26 mouse cellular contexts compared by ENCODE assay signal in the genomic region with DNA sequence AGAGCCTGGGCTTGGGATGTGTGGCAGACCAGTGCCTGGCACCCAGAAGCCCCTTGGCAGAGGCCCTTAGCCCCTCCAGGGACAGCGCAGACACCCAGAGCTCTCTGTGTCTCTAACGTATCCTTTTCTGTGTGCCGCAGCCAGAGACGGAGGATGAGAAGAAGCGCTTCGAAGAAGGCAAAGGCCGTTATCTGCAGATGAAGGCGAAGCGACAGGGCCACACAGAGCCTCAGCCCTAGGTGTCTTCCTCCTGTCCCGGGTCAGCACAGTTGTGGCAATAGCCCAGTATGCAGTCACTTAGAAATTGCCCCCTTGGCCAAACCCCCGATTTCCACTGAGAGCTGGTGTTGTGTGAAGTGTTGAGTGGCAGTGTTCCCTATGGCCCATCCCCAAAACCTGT. TPM values are rescaled to one million over a fixed set of nuclear protein-coding genes. Genes with fewer than 3 reads are reported as not detected.
DNase-seq lines count a peak whose midpoint lies in the region; ATAC-seq lines count a peak whose summit lies in the region.
"Had no signal": no experiment of that assay in that cellular context is flagged by ENCODE, and none has a peak within 500 bp of the region (broad histone marks: within the 10 kb centered on the region; RNA-seq: fewer than 3 reads in every experiment).

No protein-coding gene starts in this region.

- H3K4me2 ChIP-seq in embryonic facial prominence, embryonic 12.5 days (replicated peaks): no peak overlapping the region
- no peak overlapping the region for H3K4me2 ChIP-seq in heart, embryonic 14.5 days (ENCODE audit: low read length)
- H3K4me2 ChIP-seq in liver, embryonic 13.5 days: no peak overlapping the region
- no peak overlapping the region for H3K4me2 ChIP-seq in limb, embryonic 15.5 days
- H3K4me2 ChIP-seq: forebrain, embryonic 12.5 days; hindbrain, embryonic 14.5 days; midbrain, embryonic 13.5 days; neural tube, embryonic 13.5 days had no signal

- H3K27ac ChIP-seq in embryonic facial prominence, embryonic 12.5 days: 0 out of 2 replicates have a peak overlapping the region, but pooled peaks have one; percentile 61
- no peak overlapping the region for H3K27ac ChIP-seq in embryonic facial prominence, embryonic 10.5 days (replicated peaks)
- peak overlapping the region in 1 of 2 experiments; percentile 92; a peak in 1 of 4 replicates for H3K27ac ChIP-seq in heart, embryonic 14.5 days (replicated peaks in 1 of 2; ENCODE audit: control insufficient read depth in 1 of 2, insufficient read depth in 1 of 2, low read depth in 2 of 2, low read length in 2 of 2)
- peak overlapping the region; percentile 19; the same call in 1 of the 2 replicates for H3K27ac ChIP-seq in liver, embryonic 13.5 days
- peak overlapping the region; percentile 88 for H3K27ac ChIP-seq in limb, embryonic 15.5 days
- H3K27ac ChIP-seq: forebrain, embryonic 12.5 days; hindbrain, embryonic 14.5 days; midbrain, embryonic 13.5 days; neural tube, embryonic 13.5 days had no signal

- no peak for DNase-seq in embryonic facial prominence, embryonic 10.5 days (ENCODE audit: low spot score)
- DNase-seq in heart, adult 18-20 months: no peak
- no peak for DNase-seq in liver, embryonic 13.5 days
- no peak for DNase-seq in liver
- DNase-seq in adrenal gland, adult 8-10 months: no peak
- DNase-seq: adrenal gland, postnatal 10 days; kidney, adult 2 months; kidney, postnatal 10 days; lung, postnatal 10 days; right cerebral cortex, adult 18-20 months; thymus, postnatal 4 days had no signal

- no peaks in the 10 kb centered on the region for H3K9me3 ChIP-seq in embryonic facial prominence, embryonic 12.5 days
- no peaks in the 10 kb centered on the region for H3K9me3 ChIP-seq in embryonic facial prominence, embryonic 10.5 days
- no peaks in the 10 kb centered on the region for H3K9me3 ChIP-seq in heart, embryonic 14.5 days (ENCODE audit: control insufficient read depth, low read length)
- no peaks in the 10 kb centered on the region for H3K9me3 ChIP-seq in liver, embryonic 13.5 days (replicated peaks)
- H3K9me3 ChIP-seq in limb, embryonic 15.5 days: no peaks in the 10 kb centered on the region
- H3K9me3 ChIP-seq: forebrain, embryonic 12.5 days; limb, embryonic 13.5 days; midbrain, embryonic 13.5 days; neural tube, embryonic 13.5 days had no signal

- peaks cover 22% of the 10 kb centered on the region for H3K27me3 ChIP-seq in embryonic facial prominence, embryonic 12.5 days
- peaks cover 59% of the 10 kb centered on the region for H3K27me3 ChIP-seq in embryonic facial prominence, embryonic 10.5 days (replicated peaks; ENCODE audit: low read depth, poor library complexity, severe bottlenecking)
- no peaks in the 10 kb centered on the region for H3K27me3 ChIP-seq in heart, embryonic 14.5 days (ENCODE audit: control insufficient read depth, insufficient read depth, low read length)
- H3K27me3 ChIP-seq in liver, embryonic 13.5 days: peaks cover 52% of the 10 kb centered on the region
- H3K27me3 ChIP-seq in limb, embryonic 15.5 days: peaks cover 5% of the 10 kb centered on the region; the same call in 1 of the 2 replicates
- H3K27me3 ChIP-seq: Patski had no signal

- no peak overlapping the region for H3K4me3 ChIP-seq in embryonic facial prominence, embryonic 12.5 days
- no peak overlapping the region for H3K4me3 ChIP-seq in embryonic facial prominence, embryonic 10.5 days
- H3K4me3 ChIP-seq in heart, embryonic 14.5 days (ENCODE audit: control insufficient read depth in 1 of 2, insufficient read depth in 1 of 2, low read depth in 1 of 2, low read length in 2 of 2): no peak overlapping the region
- no peak overlapping the region for H3K4me3 ChIP-seq in liver, embryonic 13.5 days (replicated peaks)
- no peak overlapping the region for H3K4me3 ChIP-seq in limb, embryonic 15.5 days
- H3K4me3 ChIP-seq: forebrain, embryonic 12.5 days; limb, embryonic 13.5 days; midbrain, embryonic 13.5 days; neural tube, embryonic 13.5 days had no signal

- no peaks in the 10 kb centered on the region for H3K36me3 ChIP-seq in embryonic facial prominence, embryonic 12.5 days
- H3K36me3 ChIP-seq in embryonic facial prominence, embryonic 10.5 days (replicated peaks): no peaks in the 10 kb centered on the region; the same call in 1 of the 2 replicates
- H3K36me3 ChIP-seq in heart, embryonic 14.5 days (ENCODE audit: control insufficient read depth, insufficient read depth, low read length): peaks cover 13% of the 10 kb centered on the region; the same call in 1 of the 2 replicates
- no peaks in the 10 kb centered on the region for H3K36me3 ChIP-seq in liver, embryonic 13.5 days
- H3K36me3 ChIP-seq in limb, embryonic 15.5 days: no peaks in the 10 kb centered on the region
- H3K36me3 ChIP-seq: forebrain, embryonic 12.5 days; limb, embryonic 13.5 days had no signal

- WGBS in embryonic facial prominence, embryonic 12.5 days: 91% methylated on average over 11 of the region's 11 CpGs
- 89% methylated on average over 11 of the region's 11 CpGs for WGBS in embryonic facial prominence, embryonic 10.5 days
- WGBS in heart, embryonic 14.5 days: 88% methylated on average over 11 of the region's 11 CpGs
- WGBS in liver, embryonic 13.5 days (ENCODE audit: insufficient replicate concordance): 83% methylated on average over 11 of the region's 11 CpGs
- WGBS in limb, embryonic 15.5 days: 85% methylated on average over 11 of the region's 11 CpGs

- no peak for ATAC-seq in embryonic facial prominence, embryonic 12.5 days (ENCODE audit: insufficient number of reproducible peaks, insufficient read depth, low FRiP score, low TSS enrichment)
- ATAC-seq in heart, embryonic 14.5 days (ENCODE audit: insufficient number of reproducible peaks, insufficient read depth, low FRiP score, low read depth): no peak
- no peak for ATAC-seq in liver, embryonic 13.5 days (ENCODE audit: low read depth)
- ATAC-seq in limb, embryonic 15.5 days (ENCODE audit: insufficient number of reproducible peaks, low FRiP score, low TSS enrichment, low read depth): no peak
- ATAC-seq: CD4-positive, CD25-positive, alpha-beta regulatory T cell, adult 4 months; midbrain, embryonic 13.5 days; Patski had no signal

- H3K4me1 ChIP-seq in embryonic facial prominence, embryonic 12.5 days: peaks cover 36% of the 10 kb centered on the region
- H3K4me1 ChIP-seq in embryonic facial prominence, embryonic 10.5 days: peaks cover 69% of the 10 kb centered on the region
- H3K4me1 ChIP-seq in heart, embryonic 14.5 days (ENCODE audit: control insufficient read depth in 2 of 2, insufficient read depth in 2 of 2, low read length in 2 of 2): peaks cover 39 to 70% of the 10 kb centered on the region in 2 experiments
- peaks cover 23% of the 10 kb centered on the region for H3K4me1 ChIP-seq in liver, embryonic 13.5 days (replicated peaks)
- peaks cover 63% of the 10 kb centered on the region for H3K4me1 ChIP-seq in limb, embryonic 15.5 days

- H3K9ac ChIP-seq in embryonic facial prominence, embryonic 12.5 days: no peak overlapping the region
- H3K9ac ChIP-seq in heart, embryonic 14.5 days (ENCODE audit: low read length): peak overlapping the region; percentile 49; the same call in 1 of the 2 replicates
- no peak overlapping the region for H3K9ac ChIP-seq in liver, embryonic 13.5 days
- H3K9ac ChIP-seq in limb, embryonic 15.5 days: no peak overlapping the region
- H3K9ac ChIP-seq: forebrain, embryonic 12.5 days; hindbrain, embryonic 14.5 days; midbrain, embryonic 13.5 days; neural tube, embryonic 13.5 days had no signal

RNA-seq across cellular contexts. Expression of a gene that starts 2.7 kb away (rescaled TPM):
- 9.7 and 10.6 TPM in 2 replicates for polyA plus RNA-seq in embryonic facial prominence, embryonic 12.5 days (2016; fragmentation: Nextera tagmentation; extraction: Ambion mirVana)
- polyA plus RNA-seq in embryonic facial prominence, embryonic 10.5 days (2016; fragmentation: Nextera tagmentation; extraction: Ambion mirVana): 2.7 and 4.0 TPM in 2 replicates
- polyA plus RNA-seq in heart, embryonic 14.5 days (2014; fragmentation: Nextera tagmentation; extraction: Ambion mirVana): 14.0 and 18.2 TPM in 2 replicates
- 10 to 100 TPM in 1 of 2 experiments, 1 to 10 TPM in 1; 8.0 to 10.2 TPM for total RNA-seq in heart, adult 18-20 months (2021)
- 0.81 and 0.82 TPM in 2 replicates for polyA plus RNA-seq in liver, embryonic 13.5 days (2015; fragmentation: Nextera tagmentation; extraction: Ambion mirVana)
- polyA plus RNA-seq in limb, embryonic 15.5 days (2015; fragmentation: Nextera tagmentation; extraction: Ambion mirVana): 18.9 and 21.9 TPM in 2 replicates
- 1 to 10 TPM; 4.8 to 7.0 (median 5.4) TPM for total RNA-seq in adrenal gland, adult 8-10 months (2022)

RNA-seq across cellular contexts. Expression of a gene that starts 20.1 kb away (rescaled TPM):
- polyA plus RNA-seq in embryonic facial prominence, embryonic 12.5 days (2016; fragmentation: Nextera tagmentation; extraction: Ambion mirVana): 0.09 TPM in 1 of 2 replicates, not detected in the other
- polyA plus RNA-seq in embryonic facial prominence, embryonic 10.5 days (2016; fragmentation: Nextera tagmentation; extraction: Ambion mirVana): 0.10 and 2.3 TPM in 2 replicates
- not detected in 2 replicates for polyA plus RNA-seq in heart, embryonic 14.5 days (2014; fragmentation: Nextera tagmentation; extraction: Ambion mirVana)
- not detected for total RNA-seq in heart, adult 18-20 months (2021)
- not detected in 2 replicates for polyA plus RNA-seq in liver, embryonic 13.5 days (2015; fragmentation: Nextera tagmentation; extraction: Ambion mirVana)
- not detected in 2 replicates for polyA plus RNA-seq in limb, embryonic 15.5 days (2015; fragmentation: Nextera tagmentation; extraction: Ambion mirVana)
- total RNA-seq in adrenal gland, adult 8-10 months (2022): not detected
- total RNA-seq: adrenal gland, postnatal 10 days; gastrocnemius, adult 8-10 months; layer of hippocampus, adult 18-20 months; layer of hippocampus, postnatal 25 days; left cerebral cortex, postnatal 10 days; megakaryocyte, adult 5-6 weeks had no signal
- polyA plus RNA-seq: CD4-positive, CD25-positive, alpha-beta regulatory T cell, adult 4 months; kidney, adult 2 months; limb, embryonic 13.5 days had no signal

RNA-seq across cellular contexts. Expression of a gene that starts 25.7 kb away (rescaled TPM):
- 30.3 and 33.4 TPM in 2 replicates for polyA plus RNA-seq in embryonic facial prominence, embryonic 12.5 days (2016; fragmentation: Nextera tagmentation; extraction: Ambion mirVana)
- polyA plus RNA-seq in embryonic facial prominence, embryonic 10.5 days (2016; fragmentation: Nextera tagmentation; extraction: Ambion mirVana): 29.5 and 30.2 TPM in 2 replicates
- polyA plus RNA-seq in heart, embryonic 14.5 days (2014; fragmentation: Nextera tagmentation; extraction: Ambion mirVana): 19.4 and 20.3 TPM in 2 replicates
- total RNA-seq in heart, adult 18-20 months (2021): 10 to 100 TPM; 25.7 to 32.2 TPM
- polyA plus RNA-seq in liver, embryonic 13.5 days (2015; fragmentation: Nextera tagmentation; extraction: Ambion mirVana): 7.9 and 8.6 TPM in 2 replicates
- polyA plus RNA-seq in limb, embryonic 15.5 days (2015; fragmentation: Nextera tagmentation; extraction: Ambion mirVana): 26.4 and 26.5 TPM in 2 replicates
- total RNA-seq in adrenal gland, adult 8-10 months (2022): 10 to 100 TPM; 54.1 to 66.7 (median 59.6) TPM

RNA-seq across cellular contexts. Expression of a gene that starts 47.5 kb away (rescaled TPM):
- polyA plus RNA-seq in embryonic facial prominence, embryonic 12.5 days (2016; fragmentation: Nextera tagmentation; extraction: Ambion mirVana): 1.0 and 2.3 TPM in 2 replicates
- polyA plus RNA-seq in embryonic facial prominence, embryonic 10.5 days (2016; fragmentation: Nextera tagmentation; extraction: Ambion mirVana): 1.3 and 2.3 TPM in 2 replicates
- polyA plus RNA-seq in heart, embryonic 14.5 days (2014; fragmentation: Nextera tagmentation; extraction: Ambion mirVana): 74.9 and 77.5 TPM in 2 replicates
- 10 to 100 TPM; 38.8 to 46.0 TPM for total RNA-seq in heart, adult 18-20 months (2021)
- 0.27 and 0.31 TPM in 2 replicates for polyA plus RNA-seq in liver, embryonic 13.5 days (2015; fragmentation: Nextera tagmentation; extraction: Ambion mirVana)
- 0.29 and 0.31 TPM in 2 replicates for polyA plus RNA-seq in limb, embryonic 15.5 days (2015; fragmentation: Nextera tagmentation; extraction: Ambion mirVana)
- total RNA-seq in adrenal gland, adult 8-10 months (2022): 1 to 10 TPM in 2 of 4 experiments, under 1 TPM in 2; 0.23 to 2.2 (median 1.0) TPM
- total RNA-seq: gastrocnemius, adult 8-10 months; megakaryocyte, adult 5-6 weeks had no signal
- polyA plus RNA-seq: CD4-positive, CD25-positive, alpha-beta regulatory T cell, adult 4 months had no signal

RNA-seq across cellular contexts. Expression of a gene that starts 54.2 kb away (rescaled TPM):
- polyA plus RNA-seq in embryonic facial prominence, embryonic 12.5 days (2016; fragmentation: Nextera tagmentation; extraction: Ambion mirVana): 395 and 396 TPM in 2 replicates
- polyA plus RNA-seq in embryonic facial prominence, embryonic 10.5 days (2016; fragmentation: Nextera tagmentation; extraction: Ambion mirVana): 360 and 367 TPM in 2 replicates
- 261 and 276 TPM in 2 replicates for polyA plus RNA-seq in heart, embryonic 14.5 days (2014; fragmentation: Nextera tagmentation; extraction: Ambion mirVana)
- total RNA-seq in heart, adult 18-20 months (2021): 100 to 1,000 TPM; 275 to 290 TPM
- polyA plus RNA-seq in liver, embryonic 13.5 days (2015; fragmentation: Nextera tagmentation; extraction: Ambion mirVana): 353 and 381 TPM in 2 replicates
- polyA plus RNA-seq in limb, embryonic 15.5 days (2015; fragmentation: Nextera tagmentation; extraction: Ambion mirVana): 286 and 375 TPM in 2 replicates
- 100 to 1,000 TPM; 415 to 500 (median 453) TPM for total RNA-seq in adrenal gland, adult 8-10 months (2022)
